Mouse (Mus musculus): ENCODE data around the gene Chil3. TPM values are rescaled to one million over a fixed set of nuclear protein-coding genes. Genes with fewer than 3 reads are reported as not detected.

The Chil3 gene
- total and polyA plus RNA-seq, 3 experiments, result not detected

GRCm38 (mm10) chr3:106128807-106129493 is 38.4 kb downstream of the Chil3 start:
- Histone ChIP-seq H3K36me3 (replicated peaks in 1 of 2; ENCODE audit: control insufficient read depth in 1 of 2, insufficient read depth in 1 of 2, low read length in 1 of 2) (no peaks in the 10 kb centered on the region), H3K79me2 (replicated peaks; ENCODE audit: control insufficient read depth, extremely low read depth, insufficient read depth, poor library complexity, severe bottlenecking) (no peaks in the 10 kb centered on the region), H3K9me3 (replicated peaks; ENCODE audit: low read length) (no peaks in the 10 kb centered on the region), H3K4me1 (ENCODE audit: control insufficient read depth in 1 of 2, insufficient read depth in 2 of 2) (no peaks in the 10 kb centered on the region), H3K9ac (ENCODE audit: insufficient read depth, low read depth) (no peak overlapping the region), H3K27ac (ENCODE audit: insufficient read depth, low read depth) (no peak overlapping the region), H3K4me3 (replicated peaks in 1 of 3; ENCODE audit: low read depth in 2 of 3, low read length in 2 of 3, poor library complexity in 1 of 3) (no peak overlapping the region), H3K4me2 (ENCODE audit: insufficient read depth, low read depth, poor library complexity, severe bottlenecking) (no peak overlapping the region), H3K27me3 (replicated peaks) (no peaks in the 10 kb centered on the region)
- TF ChIP-seq MEF2A (IDR thresholded peaks at IDR 0.05; ENCODE audit: borderline replicate concordance, low read depth, low read length), result no peak
- TF ChIP-seq ZKSCAN1 (IDR thresholded peaks at IDR 0.05; ENCODE audit: borderline replicate concordance, low read depth, low read length), result no peak
- TF ChIP-seq IRF4 (IDR thresholded peaks at IDR 0.05; ENCODE audit: low read depth, low read length), result no peak
- TF ChIP-seq ZC3H11A (IDR thresholded peaks at IDR 0.05; ENCODE audit: low read depth, low read length), result no peak
- TF ChIP-seq CTCF (conservative IDR thresholded peaks at IDR 0.05 in 1 of 2, IDR thresholded peaks at IDR 0.05 in 1 of 2; ENCODE audit: low read depth in 2 of 2, low read length in 2 of 2), result no peak
- TF ChIP-seq POLR2A (IDR thresholded peaks at IDR 0.05; ENCODE audit: low read depth, low read length), result no peak
- TF ChIP-seq USF1 (IDR thresholded peaks at IDR 0.05; ENCODE audit: low read depth, low read length), result no peak
- TF ChIP-seq NELFE (IDR thresholded peaks at IDR 0.05; ENCODE audit: low read depth, low read length), result no peak
- TF ChIP-seq E2F4 (IDR thresholded peaks at IDR 0.05; ENCODE audit: insufficient replicate concordance, low read depth, low read length), result no peak
- no peak for TF ChIP-seq MAZ (IDR thresholded peaks at IDR 0.05; ENCODE audit: low read depth, low read length)
- no peak for TF ChIP-seq GABPA (IDR thresholded peaks at IDR 0.05; ENCODE audit: insufficient replicate concordance, low read depth, low read length)
- no peak for TF ChIP-seq HCFC1 (IDR thresholded peaks at IDR 0.05; ENCODE audit: low read depth, low read length)
- no peak for TF ChIP-seq POLR2AphosphoS2 (IDR thresholded peaks at IDR 0.05; ENCODE audit: low read depth, low read length)
- no peak for TF ChIP-seq JUN (IDR thresholded peaks at IDR 0.05; ENCODE audit: insufficient read depth, low read depth, low read length)
- no peak for TF ChIP-seq RCOR1 (conservative IDR thresholded peaks at IDR 0.05; ENCODE audit: low read depth, low read length)
- no peak for TF ChIP-seq ZMIZ1 (IDR thresholded peaks at IDR 0.05; ENCODE audit: low read depth, low read length)
- no peak for TF ChIP-seq MYC (IDR thresholded peaks at IDR 0.05; ENCODE audit: low read depth, low read length)
- dilution Hi-C loops (cut with MboI; ENCODE audit: extremely low pct_ligation_motif_present, extremely low pct_unique_long_range_greater_than_20kb, low sequenced_read_pairs) (no loop called here), in situ Hi-C loops (cut with MboI; ENCODE audit: low pct_ligation_motif_present, low pct_unique_long_range_greater_than_20kb, low sequenced_read_pairs) (no loop called here)
- DNase-seq (ENCODE audit: extremely low read depth), result no peak

GRCm38 (mm10) chr3:106126999-106127398 is 40.4 kb downstream of the Chil3 start:
- dilution Hi-C loops (cut with MboI; ENCODE audit: extremely low pct_ligation_motif_present, extremely low pct_unique_long_range_greater_than_20kb, low sequenced_read_pairs), result no loop called here

More at GRCm38 (mm10) chr3:106126999-106127398, 40.4 kb downstream of the Chil3 start:
- Histone ChIP-seq H3K4me1 (ENCODE audit: control insufficient read depth in 1 of 2, insufficient read depth in 2 of 2) (no peaks in the 10 kb centered on the region), H3K36me3 (replicated peaks in 1 of 2; ENCODE audit: control insufficient read depth in 1 of 2, insufficient read depth in 1 of 2, low read length in 1 of 2) (no peaks in the 10 kb centered on the region), H3K79me2 (replicated peaks; ENCODE audit: control insufficient read depth, extremely low read depth, insufficient read depth, poor library complexity, severe bottlenecking) (no peaks in the 10 kb centered on the region), H3K9me3 (replicated peaks; ENCODE audit: low read length) (no peaks in the 10 kb centered on the region), H3K4me3 (replicated peaks in 1 of 3; ENCODE audit: low read depth in 2 of 3, low read length in 2 of 3, poor library complexity in 1 of 3) (no peak overlapping the region), H3K27ac (ENCODE audit: insufficient read depth, low read depth) (no peak overlapping the region), H3K9ac (ENCODE audit: insufficient read depth, low read depth) (no peak overlapping the region), H3K4me2 (ENCODE audit: insufficient read depth, low read depth, poor library complexity, severe bottlenecking) (no peak overlapping the region; the same call in 1 of the 2 replicates), H3K27me3 (replicated peaks) (no peaks in the 10 kb centered on the region)
- TF ChIP-seq SIN3A (IDR thresholded peaks at IDR 0.05; ENCODE audit: low read length) (no peak), NRF1 (IDR thresholded peaks at IDR 0.05; ENCODE audit: low read depth, low read length) (no peak), RAD21 (IDR thresholded peaks at IDR 0.05; ENCODE audit: low read depth, low read length) (no peak), USF2 (conservative IDR thresholded peaks at IDR 0.05; ENCODE audit: low read depth, low read length) (no peak), RCOR1 (conservative IDR thresholded peaks at IDR 0.05; ENCODE audit: low read depth, low read length) (no peak), JUND (conservative IDR thresholded peaks at IDR 0.05; ENCODE audit: low read depth, low read length) (no peak), USF1 (IDR thresholded peaks at IDR 0.05; ENCODE audit: low read depth, low read length) (no peak), HCFC1 (IDR thresholded peaks at IDR 0.05; ENCODE audit: low read depth, low read length) (no peak), E2F4 (IDR thresholded peaks at IDR 0.05; ENCODE audit: insufficient replicate concordance, low read depth, low read length) (no peak), ZC3H11A (IDR thresholded peaks at IDR 0.05; ENCODE audit: low read depth, low read length) (no peak)
- in situ Hi-C loops (cut with MboI; ENCODE audit: low pct_ligation_motif_present, low pct_unique_long_range_greater_than_20kb, low sequenced_read_pairs), result no loop called here
- DNase-seq (ENCODE audit: extremely low read depth), result no peak
